Mouse (Mus musculus): Measurements from ENCODE around the gene Iffo1. TPM values are rescaled to one million over a fixed set of nuclear protein-coding genes. Genes with fewer than 3 reads are reported as not detected.

Gene Iffo1
- polyA plus RNA-seq, 1 experiment from 2014 or later = 15.9 TPM

DNA sequence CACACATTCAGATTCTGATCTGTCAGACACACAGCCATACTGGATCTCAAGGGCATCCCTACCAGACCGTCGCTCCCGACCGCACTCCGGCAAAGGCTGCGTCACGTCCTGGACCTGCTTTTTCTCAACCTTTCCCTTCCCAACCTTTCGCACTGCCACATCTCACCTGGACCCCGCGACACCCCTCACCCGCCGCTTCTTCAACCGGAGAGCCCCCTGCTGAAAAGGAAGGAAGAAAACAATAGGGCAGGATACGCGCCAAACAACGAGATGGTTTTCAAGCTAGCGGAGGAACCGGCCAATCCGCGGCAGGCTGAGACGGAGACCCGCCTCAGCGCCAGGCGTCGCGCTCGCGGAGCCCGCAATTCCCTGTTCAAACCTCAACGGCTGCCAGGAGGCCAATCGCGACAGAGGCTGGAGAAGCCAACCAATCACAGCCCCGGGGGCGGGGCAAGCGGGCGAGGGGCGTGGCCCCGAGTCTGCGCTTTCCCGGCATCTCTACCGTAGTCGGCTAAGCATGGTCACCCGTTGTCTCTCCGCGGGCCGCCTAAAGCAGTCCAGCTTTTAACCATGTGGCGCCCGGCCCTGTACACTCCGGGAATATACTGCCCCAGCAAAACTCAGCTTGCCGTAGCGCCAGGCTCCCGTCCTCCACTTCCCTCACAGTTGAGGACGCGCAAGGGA, 46.4 kb downstream of the Iffo1 start, which contains the start of the genes Ncapd2 and Mrpl51:
TSS of gene Ncapd2 (minus strand) at position 370 of the 684 bp plus-strand sequence.
TSS of gene Mrpl51 (plus strand) at position 470 of the 684 bp plus-strand sequence.
- Histone ChIP-seq H3K27me3 (no peaks in the 10 kb centered on the region), H3K4me2 (peak within 1 kb of the TSS; percentile 80), H3K9me3 (no peaks in the 10 kb centered on the region), H3K4me3 (replicated peaks) (peak within 1 kb of the TSS; percentile 66), H3K27ac (peak within 1 kb of the TSS; percentile 99), H3K36me3 (replicated peaks) (peaks cover 53% of the 10 kb centered on the region), H3K9ac (peak within 1 kb of the TSS; percentile 72), H3K4me1 (peaks cover 36% of the 10 kb centered on the region)
- ATAC-seq (ENCODE audit: low FRiP score) = peak; percentile 97
- WGBS = under 1% methylated on average over 54 of the region's 54 CpGs

DNA sequence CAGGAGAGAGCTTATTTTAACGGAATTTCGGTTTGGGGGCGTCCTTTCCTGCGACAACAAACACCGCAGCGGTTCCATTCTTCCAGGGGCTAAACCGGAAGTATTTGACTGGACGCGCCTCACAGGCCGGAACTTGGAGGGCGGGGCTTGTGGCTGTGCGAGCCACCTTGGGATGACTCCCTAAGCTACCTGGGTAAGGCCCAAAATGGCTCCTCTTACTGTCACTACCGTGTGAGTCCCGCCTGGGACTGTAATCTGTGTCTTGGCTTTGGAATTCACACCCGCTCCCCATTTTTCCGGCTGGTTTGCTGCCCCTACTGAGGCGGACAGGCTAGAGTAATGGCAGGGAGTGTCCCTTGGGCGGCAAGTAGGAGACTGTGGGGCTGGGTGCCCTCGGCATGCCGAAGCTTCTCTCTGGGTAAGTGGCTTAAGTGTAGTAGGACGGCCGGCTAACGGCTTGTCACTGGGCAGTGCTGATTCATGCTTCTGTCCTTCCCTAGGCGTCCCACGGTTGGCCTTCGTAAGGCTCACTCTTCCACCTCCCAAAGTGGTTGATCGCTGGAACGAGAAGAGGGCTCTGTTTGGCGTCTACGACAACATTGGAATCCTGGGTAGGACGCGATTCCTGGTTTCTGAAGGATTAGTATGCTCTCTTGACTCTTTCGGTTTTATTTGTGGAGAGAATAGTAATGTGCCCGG, 47.1 kb downstream of the Iffo1 start:
- Histone ChIP-seq H3K27ac (peak overlapping the region; percentile 99), H3K36me3 (replicated peaks) (peaks cover 46% of the 10 kb centered on the region), H3K4me3 (replicated peaks) (peak overlapping the region; percentile 66), H3K9me3 (no peaks in the 10 kb centered on the region), H3K4me1 (peaks cover 36% of the 10 kb centered on the region), H3K9ac (peak overlapping the region; percentile 72), H3K4me2 (peak overlapping the region; percentile 80), H3K27me3 (no peaks in the 10 kb centered on the region)
- ATAC-seq (ENCODE audit: low FRiP score) = peak; percentile 94
- under 1% methylated on average over 34 of the region's 34 CpGs for WGBS

DNA sequence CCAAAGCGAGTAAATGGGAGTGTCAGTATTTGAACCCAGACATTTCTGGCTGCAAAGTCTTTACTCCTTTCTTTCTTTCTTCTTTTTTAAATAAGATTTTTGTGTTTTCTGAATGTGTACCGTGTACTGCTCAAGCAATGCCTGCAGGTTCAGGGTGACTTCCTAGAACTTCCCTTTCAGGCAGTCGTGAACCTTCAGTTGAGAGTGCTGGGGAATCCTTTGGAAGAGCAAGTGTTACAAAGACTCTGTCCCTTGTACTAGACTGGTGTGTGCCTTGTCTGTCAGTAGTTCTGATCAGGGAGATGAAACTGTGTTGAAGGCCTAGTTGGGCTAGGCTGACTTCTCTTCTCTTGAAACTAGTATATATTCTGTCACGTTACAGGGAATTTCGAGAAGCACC, 47.8 kb downstream of the Iffo1 start:
- H3K27ac ChIP-seq = peak overlapping the region; percentile 99
- ATAC-seq (ENCODE audit: low FRiP score) = no peak

DNA sequence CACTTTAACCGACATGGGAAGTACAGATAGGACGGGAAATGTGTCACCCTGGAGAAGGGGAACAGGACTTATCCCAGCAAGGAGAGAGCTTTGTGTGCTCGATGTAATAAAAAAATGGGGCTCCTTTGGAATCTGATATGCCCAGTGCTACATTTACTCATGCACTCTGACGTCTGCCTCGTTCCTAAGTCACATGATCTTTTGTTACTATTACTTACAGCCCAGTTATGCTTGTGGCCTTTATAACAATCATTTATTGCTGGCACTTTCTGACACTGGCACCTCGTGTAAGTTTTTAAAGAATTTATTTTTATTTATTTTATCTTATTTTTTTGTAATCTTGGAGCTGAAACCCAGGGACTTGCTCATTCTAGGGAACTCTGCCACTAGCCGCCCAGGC, 48.3 kb downstream of the Iffo1 start:
- H3K9ac ChIP-seq = no peak overlapping the region
- no peaks in the 10 kb centered on the region for H3K27me3 ChIP-seq
- no peak overlapping the region for H3K4me2 ChIP-seq
- H3K9me3 ChIP-seq = no peaks in the 10 kb centered on the region
- H3K27ac ChIP-seq = no peak overlapping the region
- peaks cover 34% of the 10 kb centered on the region for H3K36me3 ChIP-seq (replicated peaks)
- no peak for ATAC-seq (ENCODE audit: low FRiP score)
- 79% methylated on average over 7 of the region's 7 CpGs for WGBS
- H3K4me3 ChIP-seq (replicated peaks) = no peak overlapping the region
- peaks cover 36% of the 10 kb centered on the region for H3K4me1 ChIP-seq

More for the DNA sequence above, 47.8 kb downstream of the Iffo1 start:
- WGBS = 45% methylated on average over 5 of the region's 5 CpGs
- Histone ChIP-seq H3K4me2 (peak overlapping the region; percentile 80), H3K9ac (peak overlapping the region; percentile 72), H3K9me3 (no peaks in the 10 kb centered on the region), H3K4me1 (peaks cover 36% of the 10 kb centered on the region), H3K27me3 (no peaks in the 10 kb centered on the region), H3K4me3 (replicated peaks) (peak overlapping the region; percentile 66), H3K36me3 (replicated peaks) (peaks cover 40% of the 10 kb centered on the region)

DNA sequence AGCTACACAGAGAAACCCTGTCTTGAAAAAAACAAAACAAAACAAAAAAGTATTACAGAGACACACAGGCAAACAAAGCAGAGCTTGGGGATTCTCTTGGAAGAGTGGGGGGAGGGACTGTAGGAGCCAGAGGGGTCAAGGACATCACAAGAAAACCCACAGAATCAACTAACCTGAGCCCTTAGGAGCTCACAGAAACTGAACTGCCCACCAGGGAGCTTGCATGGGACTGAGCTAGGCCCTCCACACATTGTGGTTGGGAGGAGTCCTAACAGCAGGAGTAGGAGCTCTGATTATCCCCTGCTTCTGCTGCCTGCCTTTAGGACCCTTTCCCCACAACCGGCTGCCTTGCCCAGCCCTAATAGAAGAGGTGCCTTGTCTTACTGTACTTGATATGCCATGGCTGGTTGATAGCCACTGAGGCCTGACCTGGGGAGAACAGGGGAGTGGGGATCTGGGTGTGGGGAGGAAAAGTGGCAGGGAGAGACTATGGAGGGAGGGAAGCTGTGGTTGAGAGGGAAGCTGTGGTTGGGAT, 50.6 kb downstream of the Iffo1 start:
- no peak overlapping the region for H3K4me2 ChIP-seq
- H3K27me3 ChIP-seq = no peaks in the 10 kb centered on the region
- H3K9me3 ChIP-seq = no peaks in the 10 kb centered on the region
- ATAC-seq (ENCODE audit: low FRiP score) = no peak
- H3K36me3 ChIP-seq (replicated peaks) = peaks cover 25% of the 10 kb centered on the region
- no peak overlapping the region for H3K9ac ChIP-seq
- WGBS = 40% methylated on average over 1 of the region's 1 CpGs
- H3K4me3 ChIP-seq (replicated peaks) = no peak overlapping the region
- H3K4me1 ChIP-seq = peaks cover 22% of the 10 kb centered on the region
- no peak overlapping the region for H3K27ac ChIP-seq

DNA sequence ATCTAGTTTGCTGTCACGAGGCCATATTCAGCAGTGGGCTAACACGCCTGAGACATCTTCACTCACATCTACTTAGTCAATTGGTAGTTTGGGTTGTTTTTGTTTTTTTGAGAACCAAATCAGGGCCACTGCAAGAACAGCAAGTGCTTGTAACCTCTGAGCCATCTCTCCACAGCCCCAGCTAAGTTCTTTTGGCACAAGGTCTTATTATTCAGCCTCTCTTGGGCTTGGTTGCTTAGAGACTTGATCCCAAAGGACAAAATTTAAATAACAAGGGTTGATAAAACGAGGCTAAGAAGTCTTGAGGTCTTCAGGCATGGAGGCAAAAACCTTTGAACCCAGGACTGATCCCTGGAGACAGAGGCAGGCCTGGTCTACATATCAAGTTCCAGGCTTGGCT, 51.3 kb downstream of the Iffo1 start:
- no peak for ATAC-seq (ENCODE audit: low FRiP score)
- Histone ChIP-seq H3K9ac (no peak overlapping the region), H3K9me3 (no peaks in the 10 kb centered on the region), H3K4me1 (peaks cover 21% of the 10 kb centered on the region), H3K27ac (no peak overlapping the region), H3K4me2 (no peak overlapping the region), H3K36me3 (replicated peaks) (peaks cover 25% of the 10 kb centered on the region), H3K27me3 (no peaks in the 10 kb centered on the region), H3K4me3 (replicated peaks) (no peak overlapping the region)
- WGBS = 41% methylated on average over 3 of the region's 3 CpGs

DNA sequence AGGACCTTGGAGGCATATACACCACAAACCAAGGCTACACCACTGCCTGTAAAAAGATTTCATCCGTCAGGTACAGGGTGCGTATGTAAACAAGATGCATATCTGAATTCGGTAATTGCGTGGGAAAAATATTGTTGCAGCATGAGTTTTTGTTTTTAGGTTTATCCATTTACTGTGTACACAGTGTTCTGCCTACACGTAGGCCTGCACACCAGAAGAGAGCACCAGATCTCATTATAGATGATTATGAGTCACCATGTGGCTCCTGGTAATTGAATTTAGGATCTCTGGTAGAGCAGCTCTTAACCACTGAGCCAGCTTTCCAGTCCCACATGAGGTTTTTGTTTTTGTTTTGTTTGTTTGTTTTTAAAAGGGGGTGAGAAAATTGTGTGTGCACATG, 52.1 kb downstream of the Iffo1 start:
- Histone ChIP-seq H3K27ac (no peak overlapping the region), H3K36me3 (replicated peaks) (peaks cover 25% of the 10 kb centered on the region), H3K4me3 (replicated peaks) (no peak overlapping the region), H3K4me2 (no peak overlapping the region), H3K4me1 (peaks cover 21% of the 10 kb centered on the region), H3K9me3 (no peaks in the 10 kb centered on the region), H3K27me3 (no peaks in the 10 kb centered on the region), H3K9ac (no peak overlapping the region)
- 89% methylated on average over 5 of the region's 5 CpGs for WGBS
- no peak for ATAC-seq (ENCODE audit: low FRiP score)

DNA sequence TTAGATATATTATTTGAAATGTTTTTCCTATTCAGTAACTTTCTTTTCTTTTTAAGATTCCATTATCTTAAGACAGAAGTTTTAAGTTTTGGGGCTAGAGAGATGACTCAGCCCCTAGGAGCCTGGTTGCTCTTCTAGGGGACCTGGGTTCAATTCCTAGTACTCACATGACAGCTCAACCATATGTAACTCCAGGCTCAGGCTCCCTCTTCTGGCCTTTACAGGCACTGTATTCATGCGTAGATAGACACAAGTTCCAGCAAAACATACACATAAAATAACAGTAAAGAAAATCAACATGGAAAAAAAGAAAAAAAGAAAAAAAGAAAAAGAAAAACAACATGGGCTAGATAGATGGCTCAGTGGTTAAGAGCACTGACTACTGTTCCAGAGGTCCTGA, 65.4 kb downstream of the Iffo1 start:
- H3K4me2 ChIP-seq = no peak overlapping the region
- H3K9ac ChIP-seq = no peak overlapping the region
- 89% methylated on average over 1 of the region's 1 CpGs for WGBS
- no peaks in the 10 kb centered on the region; the same call in 1 of the 2 replicates for H3K4me1 ChIP-seq
- H3K4me3 ChIP-seq (replicated peaks) = no peak overlapping the region
- peaks cover 29% of the 10 kb centered on the region for H3K27me3 ChIP-seq
- ATAC-seq (ENCODE audit: low FRiP score) = no peak
- H3K27ac ChIP-seq = no peak overlapping the region
- no peaks in the 10 kb centered on the region for H3K9me3 ChIP-seq
- H3K36me3 ChIP-seq (replicated peaks) = no peaks in the 10 kb centered on the region

Small RNAs within 50 kb of the gene (microRNA-seq; reads per million reads assigned to microRNA genes)
- gene Mir3098 = 0.97 reads per million
- not detected for gene Mir7045

Other genes starting within 250 kb of the Iffo1 start
- gene Lag3, start 233.5 kb upstream of the Iffo1 start, polyA plus RNA-seq (2016; fragmentation: Nextera tagmentation; extraction: Ambion mirVana) = 2.0 and 3.0 TPM in 2 replicates
- 516 and 526 TPM in 2 replicates for gene Ptms, start 225.1 kb upstream of the Iffo1 start, polyA plus RNA-seq (2016; fragmentation: Nextera tagmentation; extraction: Ambion mirVana)
- gene Mlf2, start 213.9 kb upstream of the Iffo1 start, polyA plus RNA-seq (2016; fragmentation: Nextera tagmentation; extraction: Ambion mirVana) = 445 and 449 TPM in 2 replicates
- gene Cops7a, start 179.7 kb upstream of the Iffo1 start, polyA plus RNA-seq (2016; fragmentation: Nextera tagmentation; extraction: Ambion mirVana) = 104 and 110 TPM in 2 replicates
- 6.9 and 8.2 TPM in 2 replicates for gene Pianp, start 148.5 kb upstream of the Iffo1 start, polyA plus RNA-seq (2016; fragmentation: Nextera tagmentation; extraction: Ambion mirVana)
- 16.7 and 19.1 TPM in 2 replicates for gene Zfp384, start 136.1 kb upstream of the Iffo1 start, polyA plus RNA-seq (2016; fragmentation: Nextera tagmentation; extraction: Ambion mirVana)
- 163 and 164 TPM in 2 replicates for gene Ing4, start 105.5 kb upstream of the Iffo1 start, polyA plus RNA-seq (2016; fragmentation: Nextera tagmentation; extraction: Ambion mirVana)
- 14.7 and 17.7 TPM in 2 replicates for gene Acrbp, start 95.6 kb upstream of the Iffo1 start, polyA plus RNA-seq (2016; fragmentation: Nextera tagmentation; extraction: Ambion mirVana)
- 0.31 TPM in 1 of 2 replicates, not detected in the other for gene Lpar5, start 77.3 kb upstream of the Iffo1 start, polyA plus RNA-seq (2016; fragmentation: Nextera tagmentation; extraction: Ambion mirVana)
- gene Chd4, start 49.3 kb upstream of the Iffo1 start, polyA plus RNA-seq (2016; fragmentation: Nextera tagmentation; extraction: Ambion mirVana) = 120 and 124 TPM in 2 replicates
- gene Nop2, start 13.3 kb upstream of the Iffo1 start, polyA plus RNA-seq (2016; fragmentation: Nextera tagmentation; extraction: Ambion mirVana) = 62.9 and 63.6 TPM in 2 replicates
- 2,231 and 2,319 TPM in 2 replicates for gene Gapdh, start 21.2 kb downstream of the Iffo1 start, polyA plus RNA-seq (2016; fragmentation: Nextera tagmentation; extraction: Ambion mirVana)
- 221 and 246 TPM in 2 replicates for gene Ncapd2, start 46.5 kb downstream of the Iffo1 start, polyA plus RNA-seq (2016; fragmentation: Nextera tagmentation; extraction: Ambion mirVana)
- 192 and 193 TPM in 2 replicates for gene Mrpl51, start 46.6 kb downstream of the Iffo1 start, polyA plus RNA-seq (2016; fragmentation: Nextera tagmentation; extraction: Ambion mirVana)
- 5.5 and 6.0 TPM in 2 replicates for gene Vamp1, start 70.3 kb downstream of the Iffo1 start, polyA plus RNA-seq (2016; fragmentation: Nextera tagmentation; extraction: Ambion mirVana)
- 1.5 and 2.1 TPM in 2 replicates for gene Tapbpl, start 86.6 kb downstream of the Iffo1 start, polyA plus RNA-seq (2016; fragmentation: Nextera tagmentation; extraction: Ambion mirVana)
- gene Cd27, start 91.8 kb downstream of the Iffo1 start, polyA plus RNA-seq (2016; fragmentation: Nextera tagmentation; extraction: Ambion mirVana) = 1.6 and 1.8 TPM in 2 replicates
- gene Tuba3a, start 140.8 kb downstream of the Iffo1 start, polyA plus RNA-seq (2016; fragmentation: Nextera tagmentation; extraction: Ambion mirVana) = not detected in 2 replicates
- 12.7 and 14.0 TPM in 2 replicates for gene Ltbr, start 168.6 kb downstream of the Iffo1 start, polyA plus RNA-seq (2016; fragmentation: Nextera tagmentation; extraction: Ambion mirVana)
- 0.24 and 0.49 TPM in 2 replicates for gene Scnn1a, start 175.4 kb downstream of the Iffo1 start, polyA plus RNA-seq (2016; fragmentation: Nextera tagmentation; extraction: Ambion mirVana)
- gene Tnfrsf1a, start 204.1 kb downstream of the Iffo1 start, polyA plus RNA-seq (2016; fragmentation: Nextera tagmentation; extraction: Ambion mirVana) = 16.6 and 19.3 TPM in 2 replicates
- 0.05 and 0.09 TPM in 2 replicates for gene Plekhg6, start 235.6 kb downstream of the Iffo1 start, polyA plus RNA-seq (2016; fragmentation: Nextera tagmentation; extraction: Ambion mirVana)